Mouse (Mus musculus): ENCODE results near the gene Lzts2. TPM values are rescaled to one million over a fixed set of nuclear protein-coding genes. Genes with fewer than 3 reads are reported as not detected.
"Not testable (repeated sequence)": the region's sequence is repeated elsewhere in the genome, so short reads cannot be mapped to it uniquely, and the experiment has no call there.

Gene Lzts2
- total RNA-seq, 2 experiments from 2014 or later: 21.3 to 23.2 TPM

DNA sequence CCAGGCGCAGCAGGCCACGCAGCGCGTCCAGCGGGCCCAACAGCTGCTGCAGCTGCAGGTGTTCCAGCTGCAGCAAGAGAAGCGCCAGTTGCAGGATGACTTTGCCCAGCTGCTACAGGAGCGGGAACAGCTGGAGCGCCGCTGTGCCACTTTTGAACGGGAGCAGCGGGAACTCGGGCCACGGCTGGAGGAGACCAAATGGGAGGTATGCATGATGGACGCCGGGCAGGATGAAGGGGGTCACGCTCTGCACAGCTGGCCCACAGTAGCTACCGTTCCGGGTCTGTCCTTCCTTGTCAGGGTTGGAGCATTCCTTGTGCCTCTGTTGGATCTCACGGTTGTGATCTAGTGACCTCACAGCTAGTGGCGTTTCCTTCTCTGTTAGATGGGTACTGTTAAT lies 10.6 kb downstream of the Lzts2 start:
- no peak for DNase-seq (ENCODE audit: low spot score in 2 of 2)

DNA sequence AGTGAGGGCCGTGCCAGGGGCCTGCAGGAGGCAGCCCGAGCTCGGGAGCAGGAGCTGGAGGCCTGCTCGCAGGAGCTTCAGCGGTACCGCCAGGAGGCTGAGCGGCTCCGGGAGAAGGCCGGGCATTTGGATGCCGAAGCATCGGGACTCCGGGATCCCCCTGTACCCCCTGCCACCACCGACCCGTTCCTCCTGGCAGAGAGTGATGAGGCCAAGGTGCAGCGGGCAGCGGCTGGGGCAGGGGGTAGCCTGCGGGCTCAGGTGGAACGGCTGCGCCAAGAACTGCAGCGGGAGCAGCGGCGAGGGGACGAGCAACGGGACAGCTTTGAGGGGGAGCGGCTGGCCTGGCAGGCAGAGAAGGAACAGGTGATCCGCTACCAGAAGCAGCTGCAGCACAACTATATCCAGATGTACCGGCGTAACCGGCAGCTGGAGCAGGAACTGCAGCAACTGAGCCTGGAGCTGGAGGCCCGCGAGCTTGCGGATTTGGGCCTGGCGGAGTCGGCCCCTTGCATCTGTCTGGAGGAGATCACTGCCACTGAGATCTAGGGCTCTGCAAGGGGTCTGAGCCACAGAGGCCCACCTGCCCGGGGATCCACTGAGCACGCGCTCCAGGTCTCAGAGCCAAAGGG lies 11.8 kb downstream of the Lzts2 start:
- no peak for DNase-seq (ENCODE audit: low spot score in 2 of 2)

DNA sequence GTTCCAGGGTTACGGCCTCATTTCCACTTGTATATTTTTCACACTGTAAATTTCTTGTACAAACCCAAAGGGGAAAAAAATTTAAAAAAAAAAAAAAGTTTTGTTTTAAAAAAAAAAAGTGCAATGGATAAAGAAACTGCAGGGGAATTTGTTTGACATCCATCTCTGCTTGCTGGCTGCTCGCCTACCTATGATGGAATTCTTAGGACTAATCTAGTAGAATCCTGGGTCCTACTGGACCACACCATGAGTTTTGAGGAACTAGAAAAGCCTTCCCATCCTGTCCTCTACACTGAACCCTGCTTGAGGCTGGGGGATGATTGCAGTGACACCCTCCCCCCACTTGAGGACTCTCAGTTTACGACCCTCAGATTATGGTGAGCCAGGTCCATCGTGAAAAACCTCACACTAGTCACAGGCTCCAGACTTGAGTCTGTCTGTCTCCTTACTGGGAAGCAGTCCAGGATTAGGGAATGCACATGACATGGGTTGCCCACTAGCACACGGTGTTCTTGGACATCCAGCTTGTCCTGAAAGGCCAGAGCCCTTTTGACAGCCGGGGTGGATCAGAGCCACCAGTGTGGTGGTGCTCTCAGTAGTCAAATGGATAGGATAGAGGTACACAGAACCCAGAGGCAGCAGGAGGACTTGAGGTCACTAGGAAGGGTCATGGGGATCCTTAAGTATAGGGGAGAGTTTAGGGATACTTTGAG lies 12.9 kb downstream of the Lzts2 start:
- no peak for DNase-seq (ENCODE audit: low spot score in 2 of 2)

DNA sequence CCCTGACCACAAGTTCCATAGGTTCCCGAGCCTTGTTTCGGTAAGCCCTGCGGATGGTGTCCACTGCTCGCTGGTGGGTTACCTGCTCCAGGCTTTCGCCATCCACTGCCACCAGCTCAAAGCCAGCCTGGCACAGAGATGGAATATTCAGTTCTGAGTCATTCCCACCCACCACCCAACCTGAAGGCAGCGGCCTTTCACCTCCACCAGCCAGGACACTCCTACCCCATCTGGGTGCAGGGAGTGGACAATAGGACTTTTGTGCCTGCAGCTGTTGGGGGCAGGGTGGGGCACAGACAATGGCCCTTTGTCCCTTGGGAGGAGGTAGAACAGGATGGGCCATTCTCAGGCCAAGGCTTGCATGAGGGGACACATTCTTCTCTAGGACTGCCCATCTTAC lies 13.6 kb downstream of the Lzts2 start:
- DNase-seq (ENCODE audit: low spot score in 2 of 2): no peak

DNA sequence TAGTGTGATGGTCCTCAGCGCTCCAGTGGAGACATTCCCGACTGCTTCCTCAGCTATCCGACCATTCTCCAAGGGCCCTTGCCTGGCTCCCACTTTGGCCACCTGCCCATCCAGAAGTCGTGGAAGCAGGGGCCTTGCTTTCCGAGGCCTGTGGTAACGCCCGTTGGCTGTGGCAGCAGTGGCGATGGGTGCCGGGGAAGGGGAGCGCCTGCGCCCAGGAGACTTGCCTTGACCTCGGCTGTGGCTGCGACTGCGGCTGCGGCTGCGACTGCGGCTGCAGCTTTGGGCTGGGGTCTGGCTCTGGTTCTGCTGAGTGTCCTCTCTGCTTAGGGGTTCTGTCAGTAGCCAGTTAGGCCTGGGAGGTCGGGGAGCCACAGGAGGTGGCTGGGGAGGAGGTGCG lies 14.5 kb downstream of the Lzts2 start:
- DNase-seq (ENCODE audit: low spot score in 2 of 2): no peak

DNA sequence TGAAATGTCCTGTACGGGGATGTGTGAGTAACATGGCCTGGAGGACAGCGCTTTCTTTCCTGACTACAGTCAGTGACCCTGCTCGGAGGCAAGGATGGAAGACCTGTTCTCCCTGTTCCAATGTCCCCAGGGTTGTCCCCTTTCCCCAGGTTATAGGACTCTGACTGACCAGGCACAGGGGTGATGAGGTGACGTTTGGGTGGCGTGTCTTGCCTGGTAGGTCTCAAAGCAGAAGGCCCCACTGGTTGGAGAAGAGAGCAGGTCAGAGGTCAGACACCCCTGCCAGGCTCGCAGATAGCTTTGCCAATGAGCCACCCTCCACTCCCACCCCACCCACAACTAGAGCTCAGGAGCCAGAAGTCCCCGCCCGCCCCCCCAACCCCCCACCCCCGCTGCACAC lies 15.4 kb downstream of the Lzts2 start:
- DNase-seq (ENCODE audit: low spot score in 2 of 2): no peak

DNA sequence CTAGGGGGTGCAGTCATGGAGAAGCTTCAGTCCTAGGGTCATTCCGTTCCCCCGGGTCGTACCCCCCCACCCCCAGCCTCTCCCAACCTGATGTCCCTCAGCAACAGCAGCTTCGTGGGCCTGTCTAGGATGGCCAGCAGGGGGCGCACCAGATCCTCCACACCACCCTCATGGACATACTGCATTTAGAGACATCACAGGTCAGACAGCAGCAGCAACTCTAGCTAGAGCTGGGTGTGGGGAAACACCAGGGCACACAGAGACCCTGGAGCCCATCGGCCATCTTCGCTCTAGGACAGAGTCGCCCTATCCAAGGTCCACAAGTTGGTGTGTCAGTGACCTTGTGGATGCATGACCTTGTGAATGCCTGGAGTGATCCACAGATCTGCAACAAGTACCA lies 15.9 kb downstream of the Lzts2 start:
- DNase-seq (ENCODE audit: low spot score in 2 of 2): peak; percentile 65 to 71

DNA sequence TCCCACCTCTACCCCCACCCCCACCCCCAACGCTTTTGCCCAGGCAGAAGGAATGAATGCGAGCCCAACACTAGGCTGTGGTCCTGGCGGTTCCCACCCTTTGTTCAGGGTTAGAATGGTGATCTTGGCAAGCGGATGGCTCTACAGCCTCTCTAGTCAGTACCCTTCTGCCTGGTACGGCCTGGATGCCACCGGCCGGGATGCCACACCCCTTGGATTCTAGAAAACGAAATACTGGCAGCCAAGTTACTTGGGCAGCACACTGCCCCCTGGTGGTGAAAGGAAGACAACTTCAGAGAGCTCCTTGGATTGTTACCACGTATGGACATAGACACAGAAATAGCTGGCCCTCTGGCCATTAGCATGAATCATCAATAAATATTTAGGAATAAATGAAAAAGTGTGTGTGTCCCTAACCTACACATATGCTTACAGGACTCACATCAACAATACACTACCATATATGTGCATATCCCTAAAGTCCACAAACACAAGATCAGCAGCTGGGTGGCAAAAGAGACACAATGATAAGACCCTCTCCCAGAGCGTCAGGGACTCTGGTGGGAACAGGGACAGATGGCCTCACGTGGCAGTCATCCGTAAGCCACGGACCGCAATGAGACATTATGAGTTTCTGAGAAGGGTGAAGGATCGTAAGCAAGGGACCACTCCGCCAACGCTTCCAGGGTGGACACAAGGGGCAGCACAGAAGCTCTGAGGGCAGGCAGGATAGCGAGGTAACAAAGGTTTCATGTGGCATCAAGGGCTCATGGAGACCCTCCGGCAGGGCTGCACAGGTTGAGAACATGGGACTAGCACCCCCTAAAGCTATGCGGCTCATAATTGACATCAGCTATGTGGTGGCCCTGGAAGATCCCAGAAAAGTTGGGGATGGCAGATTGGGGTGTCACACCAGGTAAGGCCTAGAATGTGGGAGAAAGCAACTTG lies 16.8 kb downstream of the Lzts2 start:
- peak; percentile 75 to 81 for DNase-seq (ENCODE audit: low spot score in 2 of 2)

DNA sequence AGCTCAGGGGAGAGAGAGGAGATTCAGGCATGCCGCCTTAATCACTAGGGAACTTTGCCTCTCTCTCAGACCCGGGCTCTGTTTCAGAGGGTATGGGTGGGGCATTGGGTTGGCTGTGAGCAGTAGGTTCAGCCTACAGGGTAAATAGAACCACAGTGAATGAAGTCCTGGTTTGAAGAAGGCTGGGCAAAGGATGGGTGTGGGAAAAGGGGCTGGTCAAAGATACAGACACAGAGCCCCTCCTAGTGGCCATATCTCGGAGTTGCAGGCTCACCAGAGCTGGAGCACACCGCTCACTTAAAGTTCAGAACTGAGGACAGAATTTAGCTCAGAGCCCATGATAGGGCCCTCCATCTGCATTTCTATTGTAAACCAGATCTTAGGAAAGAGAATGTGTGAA lies 17.6 kb downstream of the Lzts2 start:
- DNase-seq (ENCODE audit: low spot score in 2 of 2): peak; percentile 83 to 85

DNA sequence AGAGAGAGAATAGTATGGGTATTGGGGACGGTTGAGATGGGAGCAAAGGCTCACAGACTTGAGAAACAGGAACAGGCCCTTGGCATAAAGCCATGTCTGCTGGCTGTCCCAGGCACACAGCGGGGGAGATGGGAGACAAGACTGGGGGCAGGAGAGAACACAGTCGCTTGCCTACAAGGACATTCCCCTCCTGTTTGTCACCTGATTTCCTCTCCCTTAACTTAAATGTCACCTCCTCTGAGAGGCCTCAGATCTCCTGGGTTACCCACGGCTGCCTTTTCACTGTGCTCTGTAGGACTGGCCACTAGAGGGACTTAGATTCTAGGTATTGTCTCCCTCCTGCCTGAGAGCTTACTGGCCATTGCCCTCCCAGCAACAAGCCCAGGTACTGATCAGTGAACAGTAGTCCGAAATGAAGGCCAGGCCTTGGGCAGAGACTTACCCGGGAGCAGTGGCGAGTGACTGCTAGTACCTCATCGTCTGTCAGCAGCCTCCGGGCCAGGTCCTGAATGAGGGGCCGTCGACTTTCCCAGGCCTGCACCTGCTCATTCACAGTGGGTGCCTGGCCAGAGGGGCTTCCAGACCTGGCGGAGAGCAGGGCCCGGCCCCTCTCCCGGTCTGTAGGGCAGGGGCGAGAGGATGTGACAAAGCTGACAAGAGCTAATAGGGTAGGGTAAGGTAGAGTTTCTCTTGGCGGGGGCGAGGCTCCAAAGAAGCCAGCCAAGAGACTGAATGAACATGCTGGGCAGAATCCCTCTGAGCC lies 18.5 kb downstream of the Lzts2 start:
- no peak for DNase-seq (ENCODE audit: low spot score in 2 of 2)

DNA sequence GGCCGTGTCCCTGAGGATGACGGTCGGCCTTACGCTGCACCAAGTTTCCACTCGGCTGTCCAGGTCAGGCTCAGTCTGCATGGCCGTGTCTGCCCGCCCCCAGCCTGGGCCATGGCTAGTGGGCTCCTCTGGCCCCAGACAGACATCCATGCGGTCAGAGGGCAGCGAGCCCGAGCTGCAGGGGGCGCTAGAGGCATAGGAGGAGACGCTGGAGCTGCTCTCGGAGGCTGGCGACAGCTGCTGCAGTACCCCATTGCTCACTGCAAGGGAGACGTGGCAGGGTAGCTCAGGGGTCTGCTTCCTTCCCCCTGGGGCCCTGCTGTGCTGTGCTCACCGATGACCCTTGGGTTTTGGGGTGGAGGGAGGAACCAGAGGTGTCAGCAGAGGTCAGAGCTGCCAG lies 22.7 kb downstream of the Lzts2 start:
- peak; percentile 60 to 64 for DNase-seq (ENCODE audit: low spot score in 2 of 2)

DNA sequence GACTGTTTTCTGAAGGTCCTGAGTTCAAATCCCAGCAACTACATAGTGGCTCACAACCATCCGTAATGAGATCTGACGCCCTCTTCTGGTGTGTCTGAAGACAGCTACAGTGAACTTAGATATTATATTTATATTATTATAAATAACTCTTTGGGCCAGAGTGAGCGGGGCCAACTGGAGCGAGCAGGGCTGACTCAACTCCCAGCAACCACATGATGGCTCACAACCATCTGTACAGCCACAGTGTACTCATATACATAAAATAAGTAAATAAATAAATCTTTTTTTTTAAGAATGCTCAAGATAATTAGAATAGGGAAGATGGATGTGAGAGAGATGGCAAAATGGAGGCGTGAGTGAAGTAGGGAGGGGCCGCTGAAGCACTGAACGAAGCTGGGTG lies 24.0 kb downstream of the Lzts2 start:
- not testable (repeated sequence) for DNase-seq (ENCODE audit: low spot score in 2 of 2)

DNA sequence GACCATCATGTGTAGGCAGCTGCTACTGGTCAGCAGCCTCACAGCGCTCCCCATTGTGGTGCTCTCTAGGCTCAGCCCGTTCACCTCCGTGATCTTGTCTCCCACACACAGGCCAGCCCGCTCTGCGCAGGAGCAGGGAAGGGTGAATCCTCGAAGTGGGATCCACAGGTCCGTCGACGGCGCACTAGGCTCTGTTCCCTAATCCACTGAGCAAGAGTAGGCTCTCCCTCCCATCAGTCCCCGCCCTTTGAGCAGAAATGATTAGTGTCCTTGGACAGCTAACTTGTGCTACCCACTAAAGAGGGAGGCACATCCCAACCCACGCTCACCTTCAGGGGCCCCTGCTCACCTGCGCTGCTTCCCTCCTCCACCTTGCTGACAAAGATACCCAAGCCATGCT lies 26.0 kb downstream of the Lzts2 start:
- DNase-seq (ENCODE audit: low spot score in 2 of 2): no peak

DNA sequence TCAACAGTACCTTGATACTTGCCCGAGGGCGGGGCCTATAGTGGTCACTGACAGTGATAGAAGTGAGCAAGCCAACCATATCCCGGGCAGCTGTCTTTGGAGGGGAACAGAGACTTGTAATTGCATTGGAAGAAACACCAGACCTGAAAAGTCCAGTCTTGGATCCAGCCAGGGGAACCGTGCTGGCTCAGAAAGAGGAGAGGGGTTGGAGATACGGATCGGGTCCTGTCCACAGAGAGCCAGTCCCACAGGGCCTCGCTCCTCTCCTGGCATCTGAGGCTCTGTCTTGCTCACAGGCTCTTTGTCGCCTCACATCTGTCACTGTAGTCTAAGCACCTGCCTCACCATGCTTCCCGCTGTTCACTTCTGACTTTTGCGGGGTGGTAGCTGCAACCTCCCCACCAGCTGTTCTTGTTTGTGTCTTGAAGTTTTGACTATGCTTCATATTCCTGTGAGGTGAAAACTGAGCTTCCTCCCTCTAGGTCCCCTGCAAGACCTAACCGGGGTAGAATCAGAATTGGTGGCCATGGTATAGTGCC lies 30.2 kb downstream of the Lzts2 start:
- DNase-seq (ENCODE audit: low spot score in 2 of 2): no peak

DNA sequence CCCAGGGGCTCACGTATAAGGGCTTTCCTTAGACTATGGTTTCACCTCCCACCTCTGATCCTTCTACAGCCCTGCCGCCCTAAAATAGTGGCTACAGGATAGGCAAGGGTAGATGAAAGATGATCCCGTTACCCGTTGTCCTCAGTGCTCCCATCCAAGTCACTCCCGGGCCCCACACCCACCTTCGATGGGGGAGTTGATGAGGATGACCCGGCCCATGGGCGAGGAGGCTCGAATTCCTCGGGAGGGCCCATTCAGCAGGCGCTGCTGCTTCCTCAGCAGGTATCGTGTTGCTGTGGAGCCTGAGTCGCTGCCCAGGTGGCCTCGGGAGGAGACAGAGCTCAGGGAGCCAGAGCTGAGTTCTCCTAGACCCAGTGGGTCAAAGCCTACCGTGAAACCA lies 31.0 kb downstream of the Lzts2 start:
- DNase-seq (ENCODE audit: low spot score in 2 of 2): no peak

DNA sequence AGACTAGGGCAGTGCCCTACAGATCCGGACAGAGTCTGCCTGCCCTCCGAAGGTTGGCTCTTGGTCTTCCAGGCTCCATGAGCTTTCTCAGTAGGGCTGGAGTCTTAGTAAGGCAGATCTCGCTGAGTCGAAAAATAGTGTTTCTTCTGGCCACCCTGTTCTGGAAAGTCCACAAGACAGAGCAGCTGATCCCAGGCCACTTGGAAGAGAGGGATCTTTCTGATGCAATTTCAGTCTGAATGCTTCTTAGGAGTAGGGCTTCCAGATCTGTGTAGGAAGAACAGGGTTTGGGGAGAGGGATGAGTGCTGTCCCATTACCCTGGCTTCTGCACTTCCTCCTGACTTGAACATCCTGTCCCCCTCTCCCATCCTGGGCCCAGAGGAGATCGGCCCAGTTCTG lies 31.4 kb downstream of the Lzts2 start, which contains the start of gene Pdzd7:
Gene Pdzd7, minus strand, starts transcription at position 67 of the 400 bp plus-strand sequence.
- no peak for DNase-seq (ENCODE audit: low spot score in 2 of 2)

DNA sequence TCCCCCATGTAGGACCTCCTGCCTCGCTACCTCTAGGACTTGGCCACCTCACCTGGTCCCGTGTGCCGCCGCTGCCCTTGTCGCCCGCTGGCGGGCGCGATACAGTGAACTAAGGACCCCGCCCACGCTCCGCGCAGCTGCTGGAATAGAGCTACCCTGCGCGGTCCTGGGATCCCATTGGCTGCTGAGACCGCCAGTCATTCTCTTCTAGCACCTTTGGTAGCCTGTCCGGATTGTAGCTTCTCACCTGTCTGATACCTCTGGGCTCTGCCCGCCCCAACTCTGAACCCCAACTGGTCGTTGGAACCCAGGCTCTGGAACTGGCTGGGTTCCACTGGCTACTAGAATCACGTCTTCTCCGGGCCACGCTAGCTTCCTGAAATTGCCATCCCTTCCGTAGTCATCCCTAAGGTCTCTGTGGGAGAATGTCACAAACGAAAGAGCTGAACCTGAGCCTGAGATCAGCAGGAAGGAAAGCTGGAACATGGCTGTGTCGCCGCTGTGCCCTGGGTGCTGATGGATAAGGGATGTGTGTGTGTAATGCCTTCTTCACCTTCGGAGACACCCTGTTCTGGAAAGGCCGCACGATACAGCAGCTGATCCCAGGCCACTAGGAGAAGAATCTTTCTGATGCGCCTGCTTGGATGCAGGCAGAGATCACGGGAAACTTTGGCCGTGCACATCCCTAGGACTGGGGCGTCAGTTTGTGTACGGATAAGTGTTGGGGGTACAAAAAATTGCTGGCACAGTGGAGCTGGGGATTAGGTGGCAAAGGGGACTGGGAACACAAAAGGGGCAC lies 32.5 kb downstream of the Lzts2 start:
- DNase-seq (ENCODE audit: low spot score in 2 of 2): peak; percentile 72 to 79

DNA sequence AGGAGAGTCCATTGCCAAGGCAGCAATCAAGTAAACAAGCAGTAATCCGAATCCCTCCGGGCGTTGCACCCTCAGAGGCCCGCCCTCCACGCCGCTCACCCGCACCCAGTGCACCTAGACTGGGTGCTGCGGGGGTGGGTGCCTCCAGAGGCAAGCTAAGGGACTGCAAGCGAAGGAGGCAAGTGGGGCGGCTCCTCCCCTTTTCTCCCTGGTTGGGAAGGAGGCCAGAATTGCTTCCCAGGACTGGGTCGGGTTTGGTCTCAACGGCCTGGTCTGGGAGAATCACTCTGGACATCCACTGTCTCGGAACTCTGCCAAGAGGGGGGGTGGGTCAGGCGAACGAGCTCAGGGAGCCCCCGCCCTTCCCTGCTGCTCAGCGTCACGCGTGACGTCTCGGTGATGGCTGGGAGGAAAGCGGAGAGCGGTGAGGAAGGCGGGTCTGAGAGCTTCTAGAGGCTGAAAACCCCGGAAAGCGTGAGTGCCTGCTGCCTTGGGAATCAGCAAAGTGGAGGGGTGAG lies 33.3 kb downstream of the Lzts2 start, which contains the start of gene Sfxn3:
Gene Sfxn3, plus strand, starts transcription at position 87 of the 518 bp plus-strand sequence.
- peak; percentile 95 to 96 for DNase-seq (ENCODE audit: low spot score in 2 of 2)

DNA sequence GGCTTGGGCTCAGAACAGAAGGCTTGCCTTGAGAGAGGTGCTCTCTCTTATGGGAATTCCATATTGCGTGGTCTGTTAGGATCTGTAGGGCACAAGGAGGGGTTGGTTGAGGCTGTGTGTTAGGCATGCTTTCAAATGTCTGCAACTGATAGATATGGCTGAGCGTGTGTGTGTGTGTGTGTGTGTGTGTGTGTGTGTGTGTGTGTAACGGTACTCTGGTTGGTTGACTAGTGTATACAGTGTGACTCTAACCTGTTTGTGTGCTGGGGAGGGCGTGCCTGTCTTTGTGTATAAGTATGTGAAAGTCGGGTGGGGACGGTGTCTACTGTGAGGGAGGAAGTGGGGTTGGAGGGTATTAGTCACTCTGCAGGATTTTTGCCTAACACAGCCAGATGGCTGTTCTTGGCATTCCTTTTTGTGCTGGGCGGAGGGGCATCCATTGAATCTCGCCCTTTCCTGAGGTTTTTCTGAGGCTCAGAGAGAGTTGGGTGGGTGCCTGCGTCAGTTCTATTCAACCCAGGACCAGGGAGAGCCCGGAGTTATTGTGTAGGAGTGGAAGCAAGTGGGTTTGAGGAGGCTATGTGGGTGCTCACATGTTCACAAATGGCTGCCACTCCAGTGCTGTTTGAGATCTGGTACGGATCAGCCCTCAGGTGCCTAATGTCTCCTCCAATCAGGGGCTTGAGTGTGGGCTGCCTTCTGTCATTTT lies 33.9 kb downstream of the Lzts2 start:
- DNase-seq (ENCODE audit: low spot score in 2 of 2): peak; percentile 66 to 68
